Comparison of ENCODE assay signal across 7 mouse cellular contexts in the genomic region with DNA sequence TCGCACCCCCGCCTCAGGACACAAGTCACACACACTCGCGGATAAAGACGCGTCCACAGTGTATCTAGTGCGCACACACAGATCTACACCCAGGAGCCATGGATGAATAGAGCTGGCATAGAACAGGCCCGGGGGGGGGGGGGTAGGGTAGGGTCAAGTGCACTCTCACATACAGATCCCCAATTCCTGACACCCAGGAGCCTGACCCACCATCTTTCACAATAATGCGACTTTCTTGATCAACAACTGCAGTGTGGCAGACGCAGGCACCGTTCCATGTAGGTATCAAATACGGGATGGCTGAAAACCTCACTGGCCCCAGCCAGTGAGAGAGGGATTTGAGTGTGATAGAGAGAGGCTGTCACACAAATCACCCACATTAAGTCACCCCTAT. TPM values are rescaled to one million over a fixed set of nuclear protein-coding genes. Genes with fewer than 3 reads are reported as not detected.
DNase-seq lines count a peak whose midpoint lies in the region; ATAC-seq and TF ChIP-seq lines count a peak whose summit lies in the region.

No protein-coding gene starts in this region.

- peak overlapping the region; percentile 54 for H3K4me3 ChIP-seq in lung, adult 2 months (replicated peaks; ENCODE audit: extremely low read depth, low read depth, low read length)
- peak overlapping the region; percentile 44 for H3K4me3 ChIP-seq in forebrain, embryonic 11.5 days (ENCODE audit: low read depth, low read length)
- H3K4me3 ChIP-seq in intestine, embryonic 16.5 days (ENCODE audit: low read length), result peak overlapping the region; percentile 55
- H3K4me3 ChIP-seq in neural tube, embryonic 14.5 days (ENCODE audit: low read depth, low read length), result peak overlapping the region; percentile 56

- ATAC-seq in forebrain, embryonic 11.5 days (replicated peaks; ENCODE audit: low FRiP score), result peak; percentile 47
- ATAC-seq in intestine, embryonic 16.5 days, result peak; percentile 54
- ATAC-seq in neural tube, embryonic 14.5 days (ENCODE audit: low read depth), result peak; percentile 34

- no peak for TF ChIP-seq CTCF in lung, adult 2 months (IDR thresholded peaks at IDR 0.05; ENCODE audit: insufficient read depth, low read length)

- no peak overlapping the region for H3K27ac ChIP-seq in forebrain, embryonic 11.5 days (ENCODE audit: low read depth, low read length)
- no peak overlapping the region for H3K27ac ChIP-seq in intestine, embryonic 16.5 days (ENCODE audit: low read length)
- no peak overlapping the region for H3K27ac ChIP-seq in neural tube, embryonic 14.5 days (ENCODE audit: low read depth, low read length)

- H3K9ac ChIP-seq in forebrain, embryonic 11.5 days (ENCODE audit: low read length), result peak overlapping the region; percentile 75
- peak overlapping the region; percentile 71 for H3K9ac ChIP-seq in intestine, embryonic 16.5 days (ENCODE audit: low read depth, low read length)
- H3K9ac ChIP-seq in neural tube, embryonic 14.5 days (replicated peaks; ENCODE audit: low read depth, low read length), result peak overlapping the region; percentile 78

- peak overlapping the region; percentile 89 for H3K4me2 ChIP-seq in forebrain, embryonic 11.5 days (ENCODE audit: low read depth, low read length, severe bottlenecking)
- peak overlapping the region; percentile 97 for H3K4me2 ChIP-seq in intestine, embryonic 16.5 days (ENCODE audit: low read depth, low read length)
- H3K4me2 ChIP-seq in neural tube, embryonic 14.5 days (ENCODE audit: low read depth, low read length), result peak overlapping the region; percentile 83

- intact Hi-C loops in left cerebral cortex, postnatal 36 days (cut with DNase I), result no loop called here

- 9% methylated on average over 12 of the region's 12 CpGs for WGBS in lung, adult 2 months
- WGBS in forebrain, embryonic 11.5 days, result 6% methylated on average over 12 of the region's 12 CpGs
- 8% methylated on average over 12 of the region's 12 CpGs for WGBS in intestine, embryonic 16.5 days
- WGBS in neural tube, embryonic 14.5 days, result 2% methylated on average over 12 of the region's 12 CpGs

- peaks cover 2% of the 10 kb centered on the region for H3K4me1 ChIP-seq in lung, adult 2 months (ENCODE audit: control insufficient read depth, insufficient read depth, low read length)
- H3K4me1 ChIP-seq in forebrain, embryonic 11.5 days (replicated peaks; ENCODE audit: control insufficient read depth, insufficient read depth, low read length), result peaks cover 9% of the 10 kb centered on the region; the same call in 1 of the 2 replicates
- peaks cover 20% of the 10 kb centered on the region for H3K4me1 ChIP-seq in intestine, embryonic 16.5 days (ENCODE audit: control insufficient read depth, insufficient read depth, low read length)
- H3K4me1 ChIP-seq in neural tube, embryonic 14.5 days (ENCODE audit: control insufficient read depth, insufficient read depth, low read length), result peaks cover 16% of the 10 kb centered on the region

- no peak for TF ChIP-seq POLR2A in lung, adult 2 months (IDR thresholded peaks at IDR 0.05; ENCODE audit: borderline replicate concordance, extremely low read depth, low read depth, low read length)

- H3K9me3 ChIP-seq in forebrain, embryonic 11.5 days (ENCODE audit: control insufficient read depth, low read length), result no peaks in the 10 kb centered on the region
- H3K9me3 ChIP-seq in intestine, embryonic 16.5 days (ENCODE audit: control insufficient read depth, low read length), result no peaks in the 10 kb centered on the region
- H3K9me3 ChIP-seq in neural tube, embryonic 14.5 days (ENCODE audit: control insufficient read depth, low read length), result no peaks in the 10 kb centered on the region

- H3K27me3 ChIP-seq in forebrain, embryonic 11.5 days (ENCODE audit: control insufficient read depth, insufficient read depth, low read length), result no peaks in the 10 kb centered on the region
- H3K27me3 ChIP-seq in intestine, embryonic 16.5 days (replicated peaks; ENCODE audit: control insufficient read depth, insufficient read depth, low read length), result no peaks in the 10 kb centered on the region
- no peaks in the 10 kb centered on the region for H3K27me3 ChIP-seq in neural tube, embryonic 14.5 days (ENCODE audit: control insufficient read depth, insufficient read depth, low read length)

- H3K36me3 ChIP-seq in forebrain, embryonic 11.5 days (ENCODE audit: control insufficient read depth, insufficient read depth, low read length), result no peaks in the 10 kb centered on the region
- H3K36me3 ChIP-seq in intestine, embryonic 16.5 days (ENCODE audit: control insufficient read depth, insufficient read depth, low read length), result no peaks in the 10 kb centered on the region
- H3K36me3 ChIP-seq in neural tube, embryonic 14.5 days (ENCODE audit: control insufficient read depth, insufficient read depth, low read length), result no peaks in the 10 kb centered on the region

- DNase-seq in lung, adult 2 months, result no peak
- DNase-seq in lung, postnatal 25 days (ENCODE audit: low spot score), result no peak
- DNase-seq in forebrain, embryonic 11.5 days (ENCODE audit: low spot score), result peak; percentile 51
- no peak for DNase-seq in c-Kit-positive CD71-positive TER-119-positive erythroid progenitor cells, embryonic 14.5 days (ENCODE audit: low spot score)
- DNase-seq in left cerebral cortex, postnatal 36 days (ENCODE audit: low spot score in 2 of 2), result no peak

RNA-seq across cellular contexts. Expression of a gene that starts 31.6 kb away (rescaled TPM):
- 13.1 and 20.0 TPM in 2 replicates for polyA plus RNA-seq in lung, adult 2 months (2012; rRNA removed)
- polyA plus RNA-seq in forebrain, embryonic 11.5 days (2014; fragmentation: Nextera tagmentation; extraction: Ambion mirVana), result 2.5 and 2.7 TPM in 2 replicates
- polyA plus RNA-seq in intestine, embryonic 16.5 days (2015; fragmentation: Nextera tagmentation; extraction: Ambion mirVana), result 2.4 and 3.8 TPM in 2 replicates
- polyA plus RNA-seq in neural tube, embryonic 14.5 days (2014; fragmentation: Nextera tagmentation; extraction: Ambion mirVana), result 4.1 and 4.5 TPM in 2 replicates
- 10 to 100 TPM; 15.1 to 17.0 TPM for total RNA-seq in left cerebral cortex, postnatal 36 days (2021)

RNA-seq across cellular contexts. Expression of a gene that starts 37.1 kb away (rescaled TPM):
- 56.6 and 59.0 TPM in 2 replicates for polyA plus RNA-seq in lung, adult 2 months (2012; rRNA removed)
- 7.8 and 10.1 TPM in 2 replicates for polyA plus RNA-seq in forebrain, embryonic 11.5 days (2014; fragmentation: Nextera tagmentation; extraction: Ambion mirVana)
- polyA plus RNA-seq in intestine, embryonic 16.5 days (2015; fragmentation: Nextera tagmentation; extraction: Ambion mirVana), result 4.1 and 4.6 TPM in 2 replicates
- polyA plus RNA-seq in neural tube, embryonic 14.5 days (2014; fragmentation: Nextera tagmentation; extraction: Ambion mirVana), result 12.1 and 12.7 TPM in 2 replicates
- total RNA-seq in left cerebral cortex, postnatal 36 days (2021), result 100 to 1,000 TPM; 128 to 134 TPM
